Mouse (Mus musculus): ENCODE measurements at regions not wholly inside any gene's neighbourhood (a gene's known extent, or its start where the extent isn't known, plus 50 kb on each side); places are given as distances from the start of the nearest gene placed in this dataset.

DNA sequence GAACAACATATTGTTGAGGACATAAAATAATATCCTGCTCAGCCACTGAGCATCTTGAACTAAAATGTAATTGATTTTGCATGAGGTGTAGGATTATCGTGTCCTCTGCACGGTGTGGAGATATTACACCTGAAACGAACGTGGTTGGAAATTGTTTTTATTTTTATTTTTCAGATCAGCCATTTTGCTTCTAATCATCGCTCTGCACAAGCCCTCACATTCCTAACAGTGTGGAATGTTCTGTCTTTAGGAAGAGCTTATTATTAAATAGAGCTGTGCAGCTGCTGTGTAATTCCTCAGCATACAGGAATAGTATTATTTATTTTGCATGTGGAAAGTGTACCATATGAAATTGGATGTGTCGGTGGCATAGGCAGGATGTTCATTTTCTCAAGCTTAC lies 1014.3 kb downstream of the Adgrl2 start:
- TF ChIP-seq CTCF (IDR thresholded peaks at IDR 0.05; ENCODE audit: control insufficient read depth, insufficient read depth, insufficient read length), result no peak
- TF ChIP-seq MYOD1 (IDR thresholded peaks at IDR 0.05; ENCODE audit: control insufficient read depth, insufficient read length, low read depth), result no peak
